ENCODE assay signal across 30 mouse cellular contexts in genomic region chr9:22423507-22423906, GRCm38 (mm10). TPM values are rescaled to one million over a fixed set of nuclear protein-coding genes. Genes with fewer than 3 reads are reported as not detected.
A peak's percentile ranks its signal among the peaks of the same experiment; 100 is the strongest.
DNase-seq lines count a peak whose midpoint lies in the region; ATAC-seq and TF ChIP-seq lines count a peak whose summit lies in the region.
"Had no signal": no experiment of that assay in that cellular context is flagged by ENCODE, and none has a peak within 500 bp of the region (broad histone marks: within the 10 kb centered on the region; RNA-seq: fewer than 3 reads in every experiment).

No protein-coding gene starts in this region.

- TF ChIP-seq EP300 in heart, adult 2 months (IDR thresholded peaks at IDR 0.05; ENCODE audit: insufficient read depth, low read depth, low read length), result no peak
- TF ChIP-seq EP300 in MEL (IDR thresholded peaks at IDR 0.05; ENCODE audit: low read depth in 1 of 2, low read length in 2 of 2), result peak in 1 of 2 experiments; percentile 44; a peak in 1 of 4 replicates

- no peaks in the 10 kb centered on the region for H3K9me3 ChIP-seq in heart, embryonic 13.5 days
- H3K9me3 ChIP-seq in heart, embryonic 12.5 days (replicated peaks), result no peaks in the 10 kb centered on the region
- no peaks in the 10 kb centered on the region for H3K9me3 ChIP-seq in heart, embryonic 16.5 days (replicated peaks; ENCODE audit: control insufficient read depth, low read length)
- no peaks in the 10 kb centered on the region for H3K9me3 ChIP-seq in MEL (replicated peaks; ENCODE audit: insufficient read depth, low read length)
- H3K9me3 ChIP-seq: embryonic facial prominence, embryonic 10.5 days; embryonic facial prominence, embryonic 12.5 days; forebrain, embryonic 13.5 days; forebrain, embryonic 15.5 days; G1E had no signal

- no peaks in the 10 kb centered on the region for H3K36me3 ChIP-seq in heart, embryonic 13.5 days
- H3K36me3 ChIP-seq in heart, embryonic 12.5 days, result no peaks in the 10 kb centered on the region
- no peaks in the 10 kb centered on the region for H3K36me3 ChIP-seq in heart, embryonic 16.5 days (ENCODE audit: control insufficient read depth, insufficient read depth)
- no peaks in the 10 kb centered on the region for H3K36me3 ChIP-seq in heart, adult 2 months (ENCODE audit: control insufficient read depth, insufficient read depth, low read length)
- H3K36me3 ChIP-seq in MEL (ENCODE audit: control insufficient read depth in 1 of 2, insufficient read depth in 2 of 2, low read length in 2 of 2), result peaks cover 0 to 17% of the 10 kb centered on the region in 2 experiments; a peak in 2 of 4 replicates
- H3K36me3 ChIP-seq: embryonic facial prominence, embryonic 10.5 days; embryonic facial prominence, embryonic 12.5 days; forebrain, embryonic 15.5 days had no signal

- no peak for TF ChIP-seq RAD21 in MEL (IDR thresholded peaks at IDR 0.05; ENCODE audit: low read depth, low read length)

- no peak for ATAC-seq in heart, embryonic 13.5 days (ENCODE audit: extremely low read depth, insufficient number of reproducible peaks, low FRiP score, low TSS enrichment)
- ATAC-seq in heart, embryonic 12.5 days (ENCODE audit: insufficient number of reproducible peaks, low FRiP score), result no peak
- ATAC-seq in heart, embryonic 16.5 days (replicated peaks; ENCODE audit: extremely low read depth, insufficient read depth, low FRiP score), result no peak
- peak; percentile 51 for ATAC-seq in megakaryocyte progenitor cell, adult 5-6 weeks (replicated peaks; ENCODE audit: poor library complexity)
- ATAC-seq: CD4-positive, CD25-positive, alpha-beta regulatory T cell, adult 4 months; forebrain, embryonic 13.5 days; forebrain, embryonic 15.5 days had no signal

- no peak overlapping the region for H3K9ac ChIP-seq in heart, embryonic 13.5 days
- H3K9ac ChIP-seq in heart, embryonic 12.5 days, result no peak overlapping the region
- H3K9ac ChIP-seq in heart, embryonic 16.5 days (ENCODE audit: low read length), result no peak overlapping the region
- H3K9ac ChIP-seq in heart, adult 2 months (ENCODE audit: low read depth, low read length), result no peak overlapping the region
- no peak overlapping the region for H3K9ac ChIP-seq in MEL (ENCODE audit: control insufficient read depth, low read depth, low read length, poor library complexity, severe bottlenecking)
- H3K9ac ChIP-seq: embryonic facial prominence, embryonic 12.5 days; forebrain, embryonic 13.5 days; forebrain, embryonic 15.5 days had no signal

- H3K79me2 ChIP-seq in heart, adult 2 months (replicated peaks; ENCODE audit: control insufficient read depth, insufficient read depth, low read length), result no peaks in the 10 kb centered on the region
- H3K79me2 ChIP-seq in MEL (ENCODE audit: control insufficient read depth, insufficient read depth, low read length, poor library complexity), result no peaks in the 10 kb centered on the region

- H3K27me3 ChIP-seq in heart, embryonic 13.5 days (replicated peaks), result no peaks in the 10 kb centered on the region
- no peaks in the 10 kb centered on the region for H3K27me3 ChIP-seq in heart, embryonic 12.5 days (replicated peaks)
- H3K27me3 ChIP-seq in heart, embryonic 16.5 days (ENCODE audit: control insufficient read depth, insufficient read depth, low read length), result no peaks in the 10 kb centered on the region
- H3K27me3 ChIP-seq in heart, adult 2 months (ENCODE audit: control insufficient read depth, insufficient read depth, low read length), result no peaks in the 10 kb centered on the region
- H3K27me3 ChIP-seq in MEL (ENCODE audit: control insufficient read depth in 1 of 2, insufficient read depth in 2 of 2, low read length in 2 of 2), result no peaks in the 10 kb centered on the region
- H3K27me3 ChIP-seq: CH12.LX; embryonic facial prominence, embryonic 12.5 days; forebrain, embryonic 13.5 days; forebrain, embryonic 15.5 days had no signal

- no peak for TF ChIP-seq POLR2A in heart, adult 2 months (IDR thresholded peaks at IDR 0.05; ENCODE audit: insufficient read depth, low read depth, low read length)
- no peak for TF ChIP-seq POLR2A in MEL (IDR thresholded peaks at IDR 0.05; ENCODE audit: control insufficient read depth in 1 of 2, insufficient read depth in 1 of 2, low read depth in 1 of 2, low read length in 2 of 2, poor library complexity in 1 of 2)

- no peak overlapping the region for H3K4me2 ChIP-seq in heart, embryonic 13.5 days
- no peak overlapping the region for H3K4me2 ChIP-seq in heart, embryonic 12.5 days
- no peak overlapping the region for H3K4me2 ChIP-seq in heart, embryonic 16.5 days (ENCODE audit: low read depth, low read length)
- H3K4me2 ChIP-seq: embryonic facial prominence, embryonic 12.5 days; forebrain, embryonic 13.5 days; forebrain, embryonic 15.5 days had no signal

- intact Hi-C loops in heart, adult 2 months (cut with DNase I), result no loop called here

- TF ChIP-seq CTCF in heart, adult 2 months (IDR thresholded peaks at IDR 0.05), result no peak
- no peak for TF ChIP-seq CTCF in MEL (IDR thresholded peaks at IDR 0.05 in 2 of 3, conservative IDR thresholded peaks at IDR 0.05 in 1 of 3; ENCODE audit: control insufficient read depth in 1 of 3, insufficient read depth in 1 of 3, low read depth in 2 of 3, low read length in 3 of 3, poor library complexity in 1 of 3, severe bottlenecking in 1 of 3)

- peaks cover 34% of the 10 kb centered on the region for H3K4me1 ChIP-seq in heart, embryonic 13.5 days
- H3K4me1 ChIP-seq in heart, embryonic 12.5 days (replicated peaks), result peaks cover 22% of the 10 kb centered on the region
- H3K4me1 ChIP-seq in heart, embryonic 16.5 days (ENCODE audit: control insufficient read depth, insufficient read depth, low read length), result peaks cover 23% of the 10 kb centered on the region
- H3K4me1 ChIP-seq in heart, adult 2 months (ENCODE audit: control insufficient read depth, insufficient read depth, low read length), result no peaks in the 10 kb centered on the region
- H3K4me1 ChIP-seq in MEL (ENCODE audit: control insufficient read depth in 1 of 2, insufficient read depth in 2 of 2, low read length in 2 of 2), result peaks cover 18 to 23% of the 10 kb centered on the region in 2 experiments
- H3K4me1 ChIP-seq: forebrain, embryonic 13.5 days; forebrain, embryonic 15.5 days had no signal

- H3K4me3 ChIP-seq in heart, embryonic 13.5 days, result no peak overlapping the region
- H3K4me3 ChIP-seq in heart, embryonic 12.5 days, result no peak overlapping the region
- H3K4me3 ChIP-seq in heart, embryonic 16.5 days (ENCODE audit: low read length), result no peak overlapping the region
- H3K4me3 ChIP-seq in heart, adult 2 months, result no peak overlapping the region
- H3K4me3 ChIP-seq in MEL (ENCODE audit: control insufficient read depth in 1 of 2, insufficient read depth in 1 of 2, low read depth in 2 of 2, low read length in 2 of 2), result no peak overlapping the region
- H3K4me3 ChIP-seq: embryonic facial prominence, embryonic 10.5 days; embryonic facial prominence, embryonic 12.5 days; forebrain, embryonic 13.5 days; forebrain, embryonic 15.5 days had no signal

- peak overlapping the region; percentile 57; the same call in 1 of the 2 replicates for H3K27ac ChIP-seq in heart, embryonic 13.5 days (replicated peaks)
- H3K27ac ChIP-seq in heart, embryonic 12.5 days (ENCODE audit: poor library complexity, severe bottlenecking), result no peak overlapping the region
- peak overlapping the region; percentile 14; the same call in 1 of the 2 replicates for H3K27ac ChIP-seq in heart, embryonic 16.5 days (ENCODE audit: low read length)
- no peak overlapping the region for H3K27ac ChIP-seq in heart, adult 2 months
- no peak overlapping the region for H3K27ac ChIP-seq in MEL (ENCODE audit: control insufficient read depth, low read depth, low read length)
- H3K27ac ChIP-seq: embryonic facial prominence, embryonic 10.5 days; embryonic facial prominence, embryonic 12.5 days; forebrain, embryonic 13.5 days; forebrain, embryonic 15.5 days had no signal

- WGBS in heart, embryonic 13.5 days, result 43% methylated on average over 1 of the region's 1 CpGs
- WGBS in heart, embryonic 12.5 days, result 38% methylated on average over 1 of the region's 1 CpGs
- WGBS in heart, embryonic 16.5 days, result 32% methylated on average over 1 of the region's 1 CpGs
- WGBS in heart, adult 2 months, result 61% methylated on average over 1 of the region's 1 CpGs

- no peak for DNase-seq in heart, adult 2 months
- peak; percentile 82 for DNase-seq in MEL (ENCODE audit: low read depth, low spot score)
- no peak for DNase-seq in gastrocnemius, adult 18-20 months (ENCODE audit: low spot score)
- DNase-seq in ovary, postnatal 36 days (ENCODE audit: low spot score), result no peak
- DNase-seq: adrenal gland, postnatal 10 days; adrenal gland, postnatal 25 days; B cell, adult 2 months; cerebellum, adult 11 months; cerebellum, adult 18-20 months; cerebellum, adult 8-10 months; cerebellum, adult 9-11 months; cerebellum, postnatal 14 days; cerebellum, postnatal 36 days had no signal

RNA-seq across cellular contexts. Expression of gene 9530077C05Rik, which starts 12.2 kb away (rescaled TPM):
- polyA plus RNA-seq in heart, embryonic 13.5 days (2015; fragmentation: Nextera tagmentation; extraction: Ambion mirVana), result 1.7 and 2.4 TPM in 2 replicates
- polyA plus RNA-seq in heart, embryonic 12.5 days (2016; fragmentation: Nextera tagmentation; extraction: Ambion mirVana), result 2.0 and 2.5 TPM in 2 replicates
- polyA plus RNA-seq in heart, embryonic 16.5 days (2015; fragmentation: Nextera tagmentation; extraction: Ambion mirVana), result 3.0 and 3.7 TPM in 2 replicates
- under 1 TPM; 0.29 to 0.50 TPM for total RNA-seq in heart, adult 2 months (2021)
- 0.27 and 0.53 TPM in 2 replicates for polyA plus RNA-seq in heart, adult 2 months (2012; rRNA removed)
- total RNA-seq in MEL (2012; rRNA removed), result 4.1 and 4.5 TPM in 2 replicates
- 1 to 10 TPM in 1 of 2 experiments, not detected in 1; 6.9 TPM for polyA plus RNA-seq in MEL (2012; ENCODE audit: insufficient read depth in 1 of 2, insufficient read length in 2 of 2, low read depth in 1 of 2, low replicate concordance in 2 of 2, missing spikeins in 1 of 2)
- 2.1 and 2.5 TPM in 2 replicates for total RNA-seq in megakaryocyte progenitor cell, adult 5-6 weeks (2015)
- total RNA-seq in megakaryocyte progenitor cell, adult 5-6 weeks (2017), result 2.2 and 5.4 TPM in 2 replicates
- under 1 TPM; 0.32 to 0.38 TPM for total RNA-seq in gastrocnemius, adult 18-20 months (2021)

RNA-seq across cellular contexts. Expression of gene Gm17545, which starts 30.6 kb away (rescaled TPM):
- not detected in 2 replicates for polyA plus RNA-seq in heart, embryonic 13.5 days (2015; fragmentation: Nextera tagmentation; extraction: Ambion mirVana)
- not detected in 2 replicates for polyA plus RNA-seq in heart, embryonic 12.5 days (2016; fragmentation: Nextera tagmentation; extraction: Ambion mirVana)
- polyA plus RNA-seq in heart, embryonic 16.5 days (2015; fragmentation: Nextera tagmentation; extraction: Ambion mirVana), result not detected in 2 replicates
- not detected for total RNA-seq in heart, adult 2 months (2021)
- polyA plus RNA-seq in heart, adult 2 months (2012; rRNA removed), result not detected in 2 replicates
- not detected in 2 replicates for total RNA-seq in MEL (2012; rRNA removed)
- not detected for polyA plus RNA-seq in MEL (2012; ENCODE audit: insufficient read depth in 1 of 2, insufficient read length in 2 of 2, low read depth in 1 of 2, low replicate concordance in 2 of 2, missing spikeins in 1 of 2)
- not detected in 2 replicates for total RNA-seq in megakaryocyte progenitor cell, adult 5-6 weeks (2015)
- not detected in 2 replicates for total RNA-seq in megakaryocyte progenitor cell, adult 5-6 weeks (2017)
- not detected for total RNA-seq in gastrocnemius, adult 18-20 months (2021)
- total RNA-seq: adrenal gland, adult 2 months; adrenal gland, postnatal 10 days; adrenal gland, postnatal 25 days; adrenal gland, postnatal 4 days; CH12.LX; common myeloid progenitor, adult 5-6 weeks; G1E had no signal
- polyA plus RNA-seq: adrenal gland, adult 2 months; brain, embryonic 14.5 days; CD4-positive, CD25-positive, alpha-beta regulatory T cell, adult 4 months; embryonic facial prominence, embryonic 10.5 days; embryonic facial prominence, embryonic 12.5 days; embryonic facial prominence, embryonic 14.5 days; forebrain, embryonic 11.5 days; forebrain, embryonic 13.5 days; forebrain, embryonic 15.5 days; G1E had no signal

RNA-seq across cellular contexts. Expression of gene Anln, which starts 34.5 kb away (rescaled TPM):
- polyA plus RNA-seq in heart, embryonic 13.5 days (2015; fragmentation: Nextera tagmentation; extraction: Ambion mirVana), result 42.7 and 47.9 TPM in 2 replicates
- 62.3 and 65.6 TPM in 2 replicates for polyA plus RNA-seq in heart, embryonic 12.5 days (2016; fragmentation: Nextera tagmentation; extraction: Ambion mirVana)
- polyA plus RNA-seq in heart, embryonic 16.5 days (2015; fragmentation: Nextera tagmentation; extraction: Ambion mirVana), result 53.7 and 54.6 TPM in 2 replicates
- 1 to 10 TPM; 1.4 to 1.5 TPM for total RNA-seq in heart, adult 2 months (2021)
- polyA plus RNA-seq in heart, adult 2 months (2012; rRNA removed), result 0.43 and 0.82 TPM in 2 replicates
- 93.3 and 105 TPM in 2 replicates for total RNA-seq in MEL (2012; rRNA removed)
- 100 to 1,000 TPM in 1 of 2 experiments, 10 to 100 TPM in 1; 93.3 to 114 TPM for polyA plus RNA-seq in MEL (2012; ENCODE audit: insufficient read depth in 1 of 2, insufficient read length in 2 of 2, low read depth in 1 of 2, low replicate concordance in 2 of 2, missing spikeins in 1 of 2)
- 68.3 and 76.2 TPM in 2 replicates for total RNA-seq in megakaryocyte progenitor cell, adult 5-6 weeks (2015)
- total RNA-seq in megakaryocyte progenitor cell, adult 5-6 weeks (2017), result 44.9 and 58.8 TPM in 2 replicates
- total RNA-seq in gastrocnemius, adult 18-20 months (2021), result 1 to 10 TPM; 1.3 TPM

RNA-seq across cellular contexts. Expression of gene Rp9, which starts 46.0 kb away (rescaled TPM):
- polyA plus RNA-seq in heart, embryonic 13.5 days (2015; fragmentation: Nextera tagmentation; extraction: Ambion mirVana), result 37.6 and 46.3 TPM in 2 replicates
- 48.1 and 51.6 TPM in 2 replicates for polyA plus RNA-seq in heart, embryonic 12.5 days (2016; fragmentation: Nextera tagmentation; extraction: Ambion mirVana)
- 47.3 and 48.4 TPM in 2 replicates for polyA plus RNA-seq in heart, embryonic 16.5 days (2015; fragmentation: Nextera tagmentation; extraction: Ambion mirVana)
- total RNA-seq in heart, adult 2 months (2021), result 10 to 100 TPM; 42.6 to 46.1 TPM
- 35.1 and 39.5 TPM in 2 replicates for polyA plus RNA-seq in heart, adult 2 months (2012; rRNA removed)
- total RNA-seq in MEL (2012; rRNA removed), result 334 and 405 TPM in 2 replicates
- 100 to 1,000 TPM; 225 to 417 TPM for polyA plus RNA-seq in MEL (2012; ENCODE audit: insufficient read depth in 1 of 2, insufficient read length in 2 of 2, low read depth in 1 of 2, low replicate concordance in 2 of 2, missing spikeins in 1 of 2)
- 129 and 142 TPM in 2 replicates for total RNA-seq in megakaryocyte progenitor cell, adult 5-6 weeks (2015)
- 178 and 208 TPM in 2 replicates for total RNA-seq in megakaryocyte progenitor cell, adult 5-6 weeks (2017)
- total RNA-seq in gastrocnemius, adult 18-20 months (2021), result 10 to 100 TPM; 37.0 to 37.5 TPM

RNA-seq across cellular contexts. Expression of gene Bbs9, which starts 52.0 kb away (rescaled TPM):
- polyA plus RNA-seq in heart, embryonic 13.5 days (2015; fragmentation: Nextera tagmentation; extraction: Ambion mirVana), result 5.5 and 6.4 TPM in 2 replicates
- 7.8 and 8.0 TPM in 2 replicates for polyA plus RNA-seq in heart, embryonic 12.5 days (2016; fragmentation: Nextera tagmentation; extraction: Ambion mirVana)
- 7.9 and 8.1 TPM in 2 replicates for polyA plus RNA-seq in heart, embryonic 16.5 days (2015; fragmentation: Nextera tagmentation; extraction: Ambion mirVana)
- total RNA-seq in heart, adult 2 months (2021), result 10 to 100 TPM; 11.9 to 12.4 TPM
- 6.3 and 9.0 TPM in 2 replicates for polyA plus RNA-seq in heart, adult 2 months (2012; rRNA removed)
- 15.1 and 18.5 TPM in 2 replicates for total RNA-seq in MEL (2012; rRNA removed)
- 10 to 100 TPM in 1 of 2 experiments, not detected in 1; 19.5 TPM for polyA plus RNA-seq in MEL (2012; ENCODE audit: insufficient read depth in 1 of 2, insufficient read length in 2 of 2, low read depth in 1 of 2, low replicate concordance in 2 of 2, missing spikeins in 1 of 2)
- 16.9 and 20.8 TPM in 2 replicates for total RNA-seq in megakaryocyte progenitor cell, adult 5-6 weeks (2015)
- total RNA-seq in megakaryocyte progenitor cell, adult 5-6 weeks (2017), result 18.9 and 21.3 TPM in 2 replicates
- total RNA-seq in gastrocnemius, adult 18-20 months (2021), result 1 to 10 TPM; 8.5 to 8.9 TPM

Comparison
In these comparisons a context has a peak if more than half of its experiments do, and no peak if none do; other contexts are left out.
1. H3K27ac ChIP-seq: peak in heart, embryonic 13.5 days (single experiment) and heart, embryonic 16.5 days (single experiment); none in heart, embryonic 12.5 days (single experiment), heart, adult 2 months (single experiment) and MEL (single experiment).
2. RNA of gene Anln, which starts 34.5 kb away (polyA plus RNA-seq): 93.3 to 114 TPM in MEL, 62.3 to 65.6 TPM in heart, embryonic 12.5 days, 53.7 to 54.6 TPM in heart, embryonic 16.5 days and 42.7 to 47.9 TPM in heart, embryonic 13.5 days; 0.43 to 0.82 TPM in heart, adult 2 months; every median in the first group is over 10 times any median in the second.